Mouse (Mus musculus) c-Kit-negative CD71-positive TER-119-positive erythroid progenitor cells, embryonic 14.5 days (primary cell): ENCODE measurements around the gene Ppp1r10.

Source experiments
- DNase-seq: peaks from one replicate; pipeline ENCODE4 v3.0.0-alpha.2; 2013; ENCODE audit warnings: low read depth, low spot score

Gene Ppp1r10

GRCm38 (mm10) chr17:35903343-35903991 is 12.8 kb upstream of the Ppp1r10 start:
- no peak for DNase-seq

- no peak for DNase-seq
Observed at GRCm38 (mm10) chr17:35903992-35904355, 12.3 kb upstream of the Ppp1r10 start.

- DNase-seq: no peak
Observed at GRCm38 (mm10) chr17:35905587-35905986, 10.6 kb upstream of the Ppp1r10 start.

- no peak for DNase-seq
Observed at GRCm38 (mm10) chr17:35907609-35908008, 8.6 kb upstream of the Ppp1r10 start.

GRCm38 (mm10) chr17:35909186-35909918 is 6.9 kb upstream of the Ppp1r10 start:
- DNase-seq: no peak

GRCm38 (mm10) chr17:35909919-35910369 is 6.3 kb upstream of the Ppp1r10 start, which contains the start of gene Atat1:
Atat1 (minus strand) TSS chr17:35910075.
- DNase-seq: peak; percentile 91

- DNase-seq: no peak
Observed at GRCm38 (mm10) chr17:35914975-35915374, 1.3 kb upstream of the Ppp1r10 start.

GRCm38 (mm10) chr17:35915538-35916296 is 517 bp upstream of the Ppp1r10 start:
- DNase-seq: no peak

GRCm38 (mm10) chr17:35917143-35917462 is 869 bp downstream of the Ppp1r10 start:
- DNase-seq: no peak

- peak; percentile 58 for DNase-seq
Observed at GRCm38 (mm10) chr17:35917463-35918251, 1.4 kb downstream of the Ppp1r10 start.

- no peak for DNase-seq
Observed at GRCm38 (mm10) chr17:35918276-35919059, 2.2 kb downstream of the Ppp1r10 start.

GRCm38 (mm10) chr17:35919060-35919715 is 3.0 kb downstream of the Ppp1r10 start:
- peak; percentile 98 for DNase-seq

GRCm38 (mm10) chr17:35919864-35920301 is 3.6 kb downstream of the Ppp1r10 start:
- DNase-seq: peak; percentile 69

GRCm38 (mm10) chr17:35920384-35920783 is 4.2 kb downstream of the Ppp1r10 start:
- DNase-seq: no peak

- no peak for DNase-seq
Observed at GRCm38 (mm10) chr17:35920862-35921562, 4.8 kb downstream of the Ppp1r10 start.

GRCm38 (mm10) chr17:35921710-35922109 is 5.5 kb downstream of the Ppp1r10 start:
- no peak for DNase-seq

GRCm38 (mm10) chr17:35922566-35922965 is 6.3 kb downstream of the Ppp1r10 start:
- DNase-seq: no peak

- DNase-seq: no peak
Observed at GRCm38 (mm10) chr17:35923281-35923680, 7.0 kb downstream of the Ppp1r10 start.

- DNase-seq: no peak
Observed at GRCm38 (mm10) chr17:35927471-35927870, 11.2 kb downstream of the Ppp1r10 start.

GRCm38 (mm10) chr17:35929534-35929933 is 13.3 kb downstream of the Ppp1r10 start:
- no peak for DNase-seq
